Mouse (Mus musculus) heart, postnatal 0 days (tissue): ENCODE data around the gene Magi1.

Experiments
- CTCF ChIP-seq: IDR thresholded peaks from 2 replicates; pipeline ENCODE4 v1.5.1; 2016; ENCODE audit warnings: antibody characterized with exemption, control low read depth, low read depth
- EP300 ChIP-seq: IDR thresholded peaks from 2 replicates; pipeline ENCODE4 v1.6.1; 2016; ENCODE audit warnings: antibody characterized with exemption, low read depth

DNA sequence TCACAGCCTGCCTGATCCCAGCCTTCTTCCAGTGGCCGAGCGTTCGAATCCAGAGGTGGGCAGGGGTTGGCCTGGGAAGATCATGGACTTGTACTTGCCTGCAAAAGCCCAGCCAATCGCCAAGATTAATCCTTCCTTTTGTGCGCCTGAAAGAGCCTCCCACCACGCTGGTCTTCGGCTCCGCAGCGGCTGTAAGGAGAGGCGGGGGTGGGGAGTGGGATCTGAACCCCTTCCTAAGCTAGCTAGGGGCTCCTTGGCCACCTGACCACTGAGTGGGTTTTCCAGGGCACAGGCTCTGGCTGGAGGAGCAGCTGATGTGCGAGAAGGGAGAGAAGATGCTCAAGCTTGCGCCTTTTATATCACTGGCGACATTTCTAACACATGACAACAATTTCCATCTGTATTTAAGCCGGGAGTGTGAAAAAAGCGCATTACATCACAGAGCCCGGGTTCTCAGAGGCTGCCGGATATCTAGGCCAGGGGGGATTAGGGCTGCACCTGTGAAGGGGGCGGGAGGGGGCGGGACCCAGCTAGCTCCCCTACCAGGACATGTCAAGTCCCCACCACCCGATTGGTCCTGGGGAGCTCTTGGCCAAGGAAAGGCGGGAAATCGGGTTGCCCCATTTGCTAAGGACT is 370.4 kb downstream of the Magi1 start:
- TF ChIP-seq CTCF = no peak
- TF ChIP-seq EP300 = no peak
